Mouse (Mus musculus) cortical plate, adult 2 months (tissue): ENCODE data around the gene Myrf.

Experiments
- CTCF ChIP-seq: fragments of 200-500 bp; IDR thresholded peaks from 2 replicates; pipeline ENCODE4 v1.5.1; 2011; ENCODE audit warnings: mild to moderate bottlenecking, control low read depth, low read length; ENCODE audit not compliant: insufficient read depth; ENCODE audit errors: extremely low read depth
- POLR2A ChIP-seq: fragments of 200-500 bp; IDR thresholded peaks from 2 replicates; pipeline ENCODE4 v1.6.1; 2011; ENCODE audit warnings: mild to moderate bottlenecking, low read length, control low read depth; ENCODE audit not compliant: insufficient read depth; ENCODE audit errors: extremely low read depth

DNA sequence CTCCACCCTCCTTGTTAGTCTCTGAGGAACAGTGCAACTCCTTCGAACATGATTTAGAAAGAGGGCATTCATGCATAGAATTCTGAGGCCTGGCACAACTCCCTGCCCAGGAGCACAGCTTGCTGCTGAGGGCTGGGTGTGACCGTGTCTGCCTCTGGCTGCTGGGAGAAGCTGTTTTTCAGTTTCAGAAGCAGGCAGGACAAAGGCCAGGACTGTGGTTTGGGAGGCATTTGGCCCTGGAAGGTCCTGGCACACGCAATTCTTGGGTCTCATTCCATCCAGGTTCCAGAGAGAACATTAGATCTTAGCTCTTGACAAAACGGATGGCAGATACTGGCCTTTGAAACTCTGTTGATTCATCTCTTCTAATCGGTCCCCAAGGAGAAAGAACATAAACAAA lies 45.3 kb downstream of the Myrf start:
- TF ChIP-seq CTCF = no peak
- no peak for TF ChIP-seq POLR2A
